Mouse (Mus musculus): ENCODE measurements around the gene Pacsin2.

DNA sequence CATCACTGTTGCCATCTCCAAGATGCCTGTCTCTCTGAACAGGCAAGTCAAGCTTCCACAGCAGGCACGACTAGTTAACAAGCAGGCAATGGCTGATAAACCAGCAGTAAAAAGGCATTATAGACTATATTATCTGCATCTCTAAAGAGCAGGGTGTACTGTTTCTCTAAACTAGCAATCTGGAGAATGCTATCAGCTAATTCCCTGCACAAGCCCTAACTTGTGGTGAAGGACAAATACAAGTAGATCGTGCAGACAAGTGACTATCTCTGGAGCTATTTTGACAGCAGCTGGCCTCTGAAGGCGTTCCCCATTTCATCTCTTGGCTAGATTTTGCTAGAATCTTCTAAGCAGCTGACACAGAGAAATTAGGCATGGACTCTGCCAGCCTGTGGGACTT, 100.2 kb downstream of the Pacsin2 start:
- TF ChIP-seq POLR2A (IDR thresholded peaks at IDR 0.05; ENCODE audit: borderline replicate concordance, insufficient read depth, low read length) = no peak
- TF ChIP-seq CTCF (IDR thresholded peaks at IDR 0.05; ENCODE audit: borderline replicate concordance, insufficient read depth, low read depth, low read length) = no peak

Data from cerebellum, adult 2 months (tissue).